In the genomic region with DNA sequence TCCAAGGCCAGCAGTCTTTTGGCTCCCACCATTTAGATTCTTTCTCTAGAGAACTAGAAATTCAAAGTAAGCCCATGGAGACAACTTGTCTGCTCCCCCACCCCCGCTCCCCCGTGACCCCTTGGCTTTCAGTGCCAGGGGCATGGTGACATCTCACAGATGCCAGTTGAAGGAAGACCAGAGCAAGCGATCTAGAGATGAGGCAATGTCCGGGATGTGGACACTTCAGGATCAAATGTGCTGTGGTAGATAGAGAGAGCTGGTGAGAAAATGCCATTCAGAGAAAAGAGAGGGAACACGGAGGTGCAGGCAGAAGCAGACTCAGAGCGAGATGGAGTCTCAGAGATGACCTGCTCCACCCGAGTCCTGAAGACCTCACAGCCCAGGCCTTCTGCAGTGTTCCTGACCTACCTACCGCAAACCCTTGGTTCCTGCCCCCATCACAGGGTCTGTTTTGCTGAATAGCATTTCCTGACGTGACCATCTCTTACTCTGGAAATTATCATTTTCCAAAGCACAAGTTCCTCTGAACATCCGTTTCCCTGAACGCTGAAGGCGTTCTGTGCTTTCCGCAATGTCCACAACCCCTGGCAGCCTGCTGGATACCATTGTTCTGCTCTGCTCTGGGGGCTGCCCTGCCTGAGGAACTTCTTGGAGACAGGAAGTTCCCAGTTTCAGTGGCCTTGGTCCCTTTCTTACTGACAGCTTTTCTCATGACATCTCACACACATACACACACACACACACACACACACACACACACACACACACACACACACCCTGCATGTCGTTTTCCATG, we compare ENCODE assay signal across 10 mouse cellular contexts. TPM values are rescaled to one million over a fixed set of nuclear protein-coding genes. Genes with fewer than 3 reads are reported as not detected.
A peak's percentile ranks its signal among the peaks of the same experiment; 100 is the strongest.
DNase-seq lines count a peak whose midpoint lies in the region; ATAC-seq and TF ChIP-seq lines count a peak whose summit lies in the region.
"Had no signal": no experiment of that assay in that cellular context is flagged by ENCODE, and none has a peak within 500 bp of the region (broad histone marks: within the 10 kb centered on the region; RNA-seq: fewer than 3 reads in every experiment).

No protein-coding gene starts in this region.

- TF ChIP-seq EP300 in liver, postnatal 0 days (IDR thresholded peaks at IDR 0.05; ENCODE audit: low read depth): peak; percentile 53; the same call in 1 of the 2 replicates

- no peak for ATAC-seq in forebrain, embryonic 16.5 days
- no peak for ATAC-seq in intestine, embryonic 16.5 days
- peak; percentile 71 for ATAC-seq in liver, postnatal 0 days
- no peak for ATAC-seq in activated CD4-positive, CD25-positive, alpha-beta regulatory T cell, adult 4 months
- ATAC-seq: Patski had no signal

- H3K4me1 ChIP-seq in forebrain, embryonic 10.5 days: peaks cover 24% of the 10 kb centered on the region
- peaks cover 16% of the 10 kb centered on the region for H3K4me1 ChIP-seq in forebrain, embryonic 16.5 days (replicated peaks; ENCODE audit: control insufficient read depth, insufficient read depth, low read length)
- H3K4me1 ChIP-seq in brown adipose tissue, adult 24 weeks (ENCODE audit: control insufficient read depth, insufficient read depth, insufficient read length, low read length): peaks cover 19% of the 10 kb centered on the region
- H3K4me1 ChIP-seq in intestine, embryonic 16.5 days (ENCODE audit: control insufficient read depth, insufficient read depth, low read length): peaks cover 5% of the 10 kb centered on the region
- H3K4me1 ChIP-seq in liver, postnatal 0 days (ENCODE audit: insufficient read depth): peaks cover 8% of the 10 kb centered on the region

- H3K27ac ChIP-seq in forebrain, embryonic 10.5 days: 0 out of 2 replicates have a peak overlapping the region, but pooled peaks have one; percentile 35
- no peak overlapping the region for H3K27ac ChIP-seq in forebrain, embryonic 16.5 days (ENCODE audit: low read length)
- H3K27ac ChIP-seq in brown adipose tissue, adult 24 weeks (replicated peaks; ENCODE audit: low read depth, low read length): peak overlapping the region; percentile 92
- H3K27ac ChIP-seq in intestine, embryonic 16.5 days (ENCODE audit: low read length): peak overlapping the region; percentile 2
- H3K27ac ChIP-seq in liver, postnatal 0 days (ENCODE audit: low read depth): peak overlapping the region; percentile 71; the same call in 1 of the 2 replicates
- H3K27ac ChIP-seq in layer of hippocampus, adult 2 months: no peak overlapping the region

- DNase-seq in forebrain, embryonic 10.5 days (ENCODE audit: extremely low spot score, low spot score): no peak
- DNase-seq in liver, postnatal 0 days: no peak
- DNase-seq in layer of hippocampus, adult 2 months (ENCODE audit: low spot score in 2 of 2): no peak
- no peak for DNase-seq in urinary bladder, adult 18-20 months (ENCODE audit: low spot score in 2 of 2)

- H3K9ac ChIP-seq in forebrain, embryonic 16.5 days (replicated peaks; ENCODE audit: low read depth, low read length): no peak overlapping the region
- no peak overlapping the region for H3K9ac ChIP-seq in intestine, embryonic 16.5 days (ENCODE audit: low read depth, low read length)
- H3K9ac ChIP-seq in liver, postnatal 0 days (replicated peaks): no peak overlapping the region

- TF ChIP-seq CTCF in liver, postnatal 0 days (IDR thresholded peaks at IDR 0.05; ENCODE audit: low read depth): no peak
- no peak for TF ChIP-seq CTCF in layer of hippocampus, adult 2 months (conservative IDR thresholded peaks at IDR 0.05)

- H3K4me2 ChIP-seq in forebrain, embryonic 16.5 days (ENCODE audit: low read length): no peak overlapping the region
- no peak overlapping the region for H3K4me2 ChIP-seq in intestine, embryonic 16.5 days (ENCODE audit: low read depth, low read length)
- H3K4me2 ChIP-seq in liver, postnatal 0 days (ENCODE audit: low read depth, low read length): no peak overlapping the region
- H3K4me2 ChIP-seq: midbrain, embryonic 11.5 days had no signal

- no peaks in the 10 kb centered on the region for H3K36me3 ChIP-seq in forebrain, embryonic 10.5 days (replicated peaks)
- no peaks in the 10 kb centered on the region for H3K36me3 ChIP-seq in forebrain, embryonic 16.5 days (ENCODE audit: control insufficient read depth, insufficient read depth)
- no peaks in the 10 kb centered on the region for H3K36me3 ChIP-seq in intestine, embryonic 16.5 days (ENCODE audit: control insufficient read depth, insufficient read depth, low read length)
- H3K36me3 ChIP-seq in liver, postnatal 0 days (replicated peaks; ENCODE audit: insufficient read depth, low read length): no peaks in the 10 kb centered on the region

- H3K27me3 ChIP-seq in forebrain, embryonic 10.5 days (ENCODE audit: poor library complexity, severe bottlenecking): no peaks in the 10 kb centered on the region
- H3K27me3 ChIP-seq in forebrain, embryonic 16.5 days (replicated peaks; ENCODE audit: control insufficient read depth, insufficient read depth, low read length): no peaks in the 10 kb centered on the region
- H3K27me3 ChIP-seq in intestine, embryonic 16.5 days (replicated peaks; ENCODE audit: control insufficient read depth, insufficient read depth, low read length): no peaks in the 10 kb centered on the region
- H3K27me3 ChIP-seq in liver, postnatal 0 days (ENCODE audit: insufficient read depth, low read length): no peaks in the 10 kb centered on the region
- H3K27me3 ChIP-seq: Patski had no signal

- H3K9me3 ChIP-seq in forebrain, embryonic 10.5 days: no peaks in the 10 kb centered on the region
- H3K9me3 ChIP-seq in forebrain, embryonic 16.5 days (ENCODE audit: control insufficient read depth, low read length): 0 out of 2 replicates have a peak, but pooled peaks cover 2% of the 10 kb centered on the region
- H3K9me3 ChIP-seq in intestine, embryonic 16.5 days (ENCODE audit: control insufficient read depth, low read length): no peaks in the 10 kb centered on the region
- H3K9me3 ChIP-seq in liver, postnatal 0 days (ENCODE audit: low read length): no peaks in the 10 kb centered on the region

- no peak overlapping the region for H3K4me3 ChIP-seq in forebrain, embryonic 10.5 days
- H3K4me3 ChIP-seq in forebrain, embryonic 16.5 days (replicated peaks; ENCODE audit: low read length): no peak overlapping the region
- H3K4me3 ChIP-seq in brown adipose tissue, adult 24 weeks (ENCODE audit: insufficient read depth, low read depth, low read length): no peak overlapping the region
- no peak overlapping the region for H3K4me3 ChIP-seq in intestine, embryonic 16.5 days (ENCODE audit: low read length)
- no peak overlapping the region for H3K4me3 ChIP-seq in liver, postnatal 0 days (ENCODE audit: low read depth, low read length)
- no peak overlapping the region for H3K4me3 ChIP-seq in layer of hippocampus, adult 2 months

- WGBS in forebrain, embryonic 10.5 days: 89% methylated on average over 14 of the region's 14 CpGs
- WGBS in forebrain, embryonic 16.5 days: 84% methylated on average over 14 of the region's 14 CpGs
- WGBS in intestine, embryonic 16.5 days: 72% methylated on average over 14 of the region's 14 CpGs
- 52% methylated on average over 14 of the region's 14 CpGs for WGBS in liver, postnatal 0 days (ENCODE audit: insufficient replicate concordance)

RNA-seq across cellular contexts. Expression of a gene that starts 22.2 kb away (rescaled TPM):
- polyA plus RNA-seq in forebrain, embryonic 10.5 days (2016; fragmentation: Nextera tagmentation; extraction: Ambion mirVana): 9.2 and 9.7 TPM in 2 replicates
- polyA plus RNA-seq in forebrain, embryonic 16.5 days (2015; fragmentation: Nextera tagmentation; extraction: Ambion mirVana): 22.8 and 23.7 TPM in 2 replicates
- 14.7 and 16.0 TPM in 2 replicates for polyA plus RNA-seq in brown adipose tissue, adult 24 weeks (2012; ENCODE audit: insufficient read depth, insufficient read length, missing spikeins)
- 20.6 and 21.1 TPM in 2 replicates for polyA plus RNA-seq in intestine, embryonic 16.5 days (2015; fragmentation: Nextera tagmentation; extraction: Ambion mirVana)
- 4.2 and 5.4 TPM in 2 replicates for polyA plus RNA-seq in liver, postnatal 0 days (2015; fragmentation: Nextera tagmentation; extraction: Ambion mirVana)
- 1 to 10 TPM; 2.1 to 4.0 TPM for polyA plus RNA-seq in activated CD4-positive, CD25-positive, alpha-beta regulatory T cell, adult 4 months (2017; shearing (Covaris generic))
- 10 to 100 TPM; 50.7 to 53.3 TPM for total RNA-seq in layer of hippocampus, adult 2 months (2021)

Comparison
In these comparisons a context has a peak if more than half of its experiments do, and no peak if none do; other contexts are left out.
1. H3K27ac ChIP-seq: peak in forebrain, embryonic 10.5 days (single experiment), brown adipose tissue, adult 24 weeks (single experiment), intestine, embryonic 16.5 days (single experiment) and liver, postnatal 0 days (single experiment); none in forebrain, embryonic 16.5 days (single experiment) and layer of hippocampus, adult 2 months (single experiment).